Mouse (Mus musculus) liver, embryonic 11.5 days (tissue): ENCODE data around the gene Arl8b. TPM values are rescaled to one million over a fixed set of nuclear protein-coding genes. Genes with fewer than 3 reads are reported as not detected.
"Not testable (repeated sequence)": the region's sequence is repeated elsewhere in the genome, so short reads cannot be mapped to it uniquely, and the experiment has no call there.

Source experiments
- ATAC-seq: fragments of 200-750 bp; cut with Nextera tagmentation; replicated peaks from 2 replicates; pipeline ENCODE4 v1.8.0; 2017; ENCODE audit warnings: moderate number of reproducible peaks, mild to moderate bottlenecking, moderate TSS enrichment, moderate library complexity; ENCODE audit not compliant: low FRiP score
- DNase-seq: peaks from one replicate; pipeline ENCODE4 v3.0.0-alpha.2; 2017; ENCODE audit warnings: low spot score
- H3K27ac ChIP-seq: fragments of 300-500 bp; sonication (generic); 2 replicates; pipeline ENCODE4 v1.5.1; 2014; ENCODE audit warnings: mild to moderate bottlenecking, low read depth, low read length, control low read depth
- H3K27me3 ChIP-seq: fragments of 300-500 bp; sonication (generic); replicated peaks from 2 replicates; pipeline ENCODE4 v1.6.1; 2014; ENCODE audit warnings: low read length, mixed read lengths; ENCODE audit not compliant: control insufficient read depth, insufficient read depth
- H3K36me3 ChIP-seq: fragments of 300-500 bp; sonication (generic); 2 replicates; pipeline ENCODE4 v1.6.1; 2014; ENCODE audit warnings: mild to moderate bottlenecking, low read length, moderate library complexity, mixed read lengths; ENCODE audit not compliant: control insufficient read depth, insufficient read depth
- H3K4me1 ChIP-seq: fragments of 300-500 bp; sonication (generic); replicated peaks from 2 replicates; pipeline ENCODE4 v1.6.1; 2014; ENCODE audit warnings: low read length, mixed read lengths; ENCODE audit not compliant: control insufficient read depth, insufficient read depth
- H3K4me2 ChIP-seq: fragments of 300-500 bp; sonication (generic); 2 replicates; pipeline ENCODE4 v1.6.1; 2014; ENCODE audit warnings: mild to moderate bottlenecking, control low read depth, moderate library complexity
- H3K4me3 ChIP-seq: fragments of 300-500 bp; sonication (generic); 2 replicates; pipeline ENCODE4 v1.5.1; 2014; ENCODE audit warnings: low read depth, low read length, control low read depth
- H3K9ac ChIP-seq: fragments of 300-500 bp; sonication (generic); 2 replicates; pipeline ENCODE4 v1.6.1; 2014; ENCODE audit warnings: low read depth, low read length, control low read depth
- H3K9me3 ChIP-seq: fragments of 300-500 bp; sonication (generic); 2 replicates; pipeline ENCODE4 v1.6.1; 2016; ENCODE audit warnings: low read length, inconsistent platforms, mixed read lengths; ENCODE audit not compliant: control insufficient read depth
- WGBS: fragments of 180-500 bp; shearing (Covaris S2); extraction: QIAGEN DNeasy Blood & Tissue Kit; methylation state at CpG from one replicate; pipeline ENCODE4 v1.1.7; 2014; 5-methylcytosine and 5-hydroxymethylcytosine counted together
- polyA plus RNA-seq: library from polyadenylated mRNA; unstranded; fragments of >200 nt; fragmentation: Nextera tagmentation; extraction: Ambion mirVana; gene quantifications from 2 replicates; pipeline ENCODE4 v1.2.1, GENCODE M21; 2014

Arl8b gene
- polyA plus RNA-seq, 1 experiment from 2014 or later: 64.1 TPM

GRCm38 (mm10) chr6:108852088-108852670 lies 69.3 kb downstream of the Arl8b start:
- DNase-seq (no peak), ATAC-seq (no peak)
- Histone ChIP-seq H3K27ac (no peak overlapping the region), H3K36me3 (peaks cover 22% of the 10 kb centered on the region), H3K4me2 (no peak overlapping the region), H3K27me3 (no peaks in the 10 kb centered on the region), H3K4me3 (no peak overlapping the region), H3K4me1 (no peaks in the 10 kb centered on the region), H3K9ac (no peak overlapping the region), H3K9me3 (no peaks in the 10 kb centered on the region)
- WGBS: 90% methylated on average over 8 of the region's 8 CpGs

- Histone ChIP-seq H3K36me3 (peaks cover 22% of the 10 kb centered on the region), H3K27ac (no peak overlapping the region), H3K4me3 (no peak overlapping the region), H3K9ac (no peak overlapping the region), H3K4me2 (no peak overlapping the region), H3K9me3 (no peaks in the 10 kb centered on the region), H3K27me3 (no peaks in the 10 kb centered on the region), H3K4me1 (no peaks in the 10 kb centered on the region)
- ATAC-seq: no peak
- 91% methylated on average over 5 of the region's 5 CpGs for WGBS
- no peak for DNase-seq
These were observed 70.1 kb downstream of the Arl8b start for GRCm38 (mm10) chr6:108852986-108853385.

- 92% methylated on average over 9 of the region's 9 CpGs for WGBS
- no peak overlapping the region for H3K4me2 ChIP-seq
- no peaks in the 10 kb centered on the region for H3K4me1 ChIP-seq
- H3K27me3 ChIP-seq: no peaks in the 10 kb centered on the region
- DNase-seq: no peak
- peaks cover 6% of the 10 kb centered on the region; the same call in 1 of the 2 replicates for H3K36me3 ChIP-seq
- H3K9ac ChIP-seq: no peak overlapping the region
- H3K27ac ChIP-seq: no peak overlapping the region
- no peak for ATAC-seq
- H3K9me3 ChIP-seq: no peaks in the 10 kb centered on the region
- no peak overlapping the region for H3K4me3 ChIP-seq
These were observed 75.7 kb downstream of the Arl8b start for GRCm38 (mm10) chr6:108858583-108858982.

GRCm38 (mm10) chr6:108861226-108861625 lies 78.3 kb downstream of the Arl8b start:
- H3K4me1 ChIP-seq: no peaks in the 10 kb centered on the region
- ATAC-seq: no peak
- H3K27ac ChIP-seq: no peak overlapping the region
- H3K9ac ChIP-seq: no peak overlapping the region
- no peak for DNase-seq
- 88% methylated on average over 1 of the region's 1 CpGs for WGBS
- no peaks in the 10 kb centered on the region for H3K27me3 ChIP-seq
- no peak overlapping the region for H3K4me2 ChIP-seq
- H3K9me3 ChIP-seq: no peaks in the 10 kb centered on the region
- H3K36me3 ChIP-seq: no peaks in the 10 kb centered on the region; the same call in 1 of the 2 replicates
- H3K4me3 ChIP-seq: no peak overlapping the region

GRCm38 (mm10) chr6:108862548-108862947 lies 79.6 kb downstream of the Arl8b start:
- Histone ChIP-seq H3K9ac (no peak overlapping the region), H3K27ac (no peak overlapping the region), H3K4me1 (no peaks in the 10 kb centered on the region), H3K27me3 (no peaks in the 10 kb centered on the region), H3K4me2 (no peak overlapping the region), H3K4me3 (no peak overlapping the region), H3K9me3 (no peaks in the 10 kb centered on the region), H3K36me3 (no peaks in the 10 kb centered on the region)
- WGBS: 80% methylated on average over 2 of the region's 2 CpGs
- no peak for DNase-seq
- no peak for ATAC-seq

GRCm38 (mm10) chr6:108866317-108866716 lies 83.4 kb downstream of the Arl8b start:
- H3K4me3 ChIP-seq: no peak overlapping the region
- no peaks in the 10 kb centered on the region for H3K36me3 ChIP-seq
- no peak for DNase-seq
- H3K9me3 ChIP-seq: no peaks in the 10 kb centered on the region
- no peak for ATAC-seq
- no peak overlapping the region for H3K4me2 ChIP-seq
- 69% methylated on average over 5 of the region's 5 CpGs for WGBS
- no peak overlapping the region for H3K27ac ChIP-seq
- no peaks in the 10 kb centered on the region for H3K4me1 ChIP-seq
- no peak overlapping the region for H3K9ac ChIP-seq
- H3K27me3 ChIP-seq: no peaks in the 10 kb centered on the region

- H3K9me3 ChIP-seq, DNase-seq, H3K27me3 ChIP-seq, ATAC-seq, H3K4me2 ChIP-seq, H3K4me1 ChIP-seq, H3K27ac ChIP-seq, H3K36me3 ChIP-seq, H3K9ac ChIP-seq, H3K4me3 ChIP-seq: not testable (repeated sequence)
- WGBS: 40% methylated on average over 2 of the region's 2 CpGs
These were observed 86.1 kb downstream of the Arl8b start for GRCm38 (mm10) chr6:108869031-108869430.

GRCm38 (mm10) chr6:108870421-108870820 lies 87.5 kb downstream of the Arl8b start:
- WGBS: 84% methylated on average over 2 of the region's 2 CpGs
- DNase-seq (no peak), ATAC-seq (no peak)

GRCm38 (mm10) chr6:108871251-108871650 lies 88.4 kb downstream of the Arl8b start:
- ATAC-seq: no peak
- no peaks in the 10 kb centered on the region for H3K36me3 ChIP-seq
- H3K27ac ChIP-seq: no peak overlapping the region
- 84% methylated on average over 4 of the region's 4 CpGs for WGBS
- no peak overlapping the region for H3K9ac ChIP-seq
- H3K4me3 ChIP-seq: no peak overlapping the region
- no peaks in the 10 kb centered on the region for H3K4me1 ChIP-seq
- H3K27me3 ChIP-seq: no peaks in the 10 kb centered on the region
- no peaks in the 10 kb centered on the region for H3K9me3 ChIP-seq
- no peak for DNase-seq
- no peak overlapping the region for H3K4me2 ChIP-seq

More at GRCm38 (mm10) chr6:108870421-108870820, 87.5 kb downstream of the Arl8b start:
- no peak overlapping the region for H3K4me3 ChIP-seq
- H3K9me3 ChIP-seq: no peaks in the 10 kb centered on the region
- no peak overlapping the region for H3K27ac ChIP-seq
- H3K4me1 ChIP-seq: no peaks in the 10 kb centered on the region
- no peaks in the 10 kb centered on the region for H3K36me3 ChIP-seq
- no peaks in the 10 kb centered on the region for H3K27me3 ChIP-seq
- H3K9ac ChIP-seq: no peak overlapping the region
- H3K4me2 ChIP-seq: no peak overlapping the region
